Mouse (Mus musculus) frontal cortex, postnatal 14 days (tissue): Measurements from ENCODE around the gene Gm5617.
"Not testable (repeated sequence)": the region's sequence is repeated elsewhere in the genome, so short reads cannot be mapped to it uniquely, and the experiment has no call there.

ENCODE experiments used
- DNase-seq, 2 experiments: peaks; one replicate each; pipeline ENCODE4 v3.0.0; 2022; ENCODE audit warnings: low spot score in 2 of 2

Gene Gm5617

GRCm38 (mm10) chr9:48494817-48495547, at the start of gene Gm5617, which contains the start of gene Rbm7:
TSS of gene Gm5617 (plus strand) at chr9:48495442.
TSS of gene Rbm7 (minus strand) at chr9:48495299.
- peak; percentile 92 to 94 for DNase-seq

- DNase-seq: no peak
These were observed 47.4 kb upstream of the Gm5617 start for GRCm38 (mm10) chr9:48447783-48448209.

- DNase-seq: no peak
These were observed 45.2 kb upstream of the Gm5617 start for GRCm38 (mm10) chr9:48450066-48450465.

- no peak for DNase-seq
These were observed 39.3 kb upstream of the Gm5617 start for GRCm38 (mm10) chr9:48455961-48456360.

- DNase-seq: no peak
These were observed 36.4 kb upstream of the Gm5617 start for GRCm38 (mm10) chr9:48458879-48459278.

GRCm38 (mm10) chr9:48459391-48459790, 35.9 kb upstream of the Gm5617 start:
- DNase-seq: no peak

- DNase-seq: no peak
These were observed 34.5 kb upstream of the Gm5617 start for GRCm38 (mm10) chr9:48460720-48461119.

GRCm38 (mm10) chr9:48461545-48461944, 33.7 kb upstream of the Gm5617 start:
- no peak for DNase-seq

- DNase-seq: no peak
These were observed 29.6 kb upstream of the Gm5617 start for GRCm38 (mm10) chr9:48465671-48466070.

GRCm38 (mm10) chr9:48466804-48467203, 28.4 kb upstream of the Gm5617 start:
- peak in 1 of 2 experiments; percentile 40 for DNase-seq

GRCm38 (mm10) chr9:48467471-48467870, 27.8 kb upstream of the Gm5617 start:
- DNase-seq: not testable (repeated sequence)

GRCm38 (mm10) chr9:48472441-48473025, 22.7 kb upstream of the Gm5617 start:
- no peak for DNase-seq

- DNase-seq: no peak
These were observed 22.1 kb upstream of the Gm5617 start for GRCm38 (mm10) chr9:48473131-48473530.

- no peak for DNase-seq
These were observed 20.9 kb upstream of the Gm5617 start for GRCm38 (mm10) chr9:48474367-48474766.

GRCm38 (mm10) chr9:48476236-48477165, 18.7 kb upstream of the Gm5617 start:
- DNase-seq: no peak

- no peak for DNase-seq
These were observed 16.4 kb upstream of the Gm5617 start for GRCm38 (mm10) chr9:48478808-48479207.

- no peak for DNase-seq
These were observed 15.3 kb upstream of the Gm5617 start for GRCm38 (mm10) chr9:48479838-48480410.

GRCm38 (mm10) chr9:48480411-48481213, 14.6 kb upstream of the Gm5617 start, which contains the start of gene Rexo2:
TSS of gene Rexo2 (minus strand) at chr9:48480623.
- peak; percentile 89 to 92 for DNase-seq

GRCm38 (mm10) chr9:48481214-48482134, 13.8 kb upstream of the Gm5617 start:
- no peak for DNase-seq

GRCm38 (mm10) chr9:48495548-48495932, 298 bp downstream of the Gm5617 start:
- no peak for DNase-seq
